Mouse (Mus musculus) hindbrain, embryonic 14.5 days (tissue): ENCODE data around the gene Desi2. TPM values are rescaled to one million over a fixed set of nuclear protein-coding genes. Genes with fewer than 3 reads are reported as not detected.
"Not testable (repeated sequence)": the region's sequence is repeated elsewhere in the genome, so short reads cannot be mapped to it uniquely, and the experiment has no call there.

Experiments
- ATAC-seq: fragments of 200-750 bp; cut with Nextera tagmentation; 2 replicates; pipeline ENCODE4 v1.8.0; 2017; ENCODE audit warnings: moderate number of reproducible peaks, mild to moderate bottlenecking, moderate TSS enrichment, moderate library complexity; ENCODE audit not compliant: low FRiP score
- DNase-seq: peaks from one replicate; pipeline ENCODE4 v3.0.0-alpha.2; 2015; ENCODE audit warnings: low spot score
- H3K27ac ChIP-seq: fragments of 300-500 bp; sonication (generic); 2 replicates; pipeline ENCODE4 v1.5.1; 2014; ENCODE audit warnings: mild to moderate bottlenecking, moderate library complexity
- H3K27me3 ChIP-seq: fragments of 300-500 bp; sonication (generic); 2 replicates; pipeline ENCODE4 v1.6.1; 2014; ENCODE audit warnings: mild to moderate bottlenecking, low read length, mixed read lengths; ENCODE audit not compliant: control insufficient read depth, insufficient read depth
- H3K36me3 ChIP-seq: fragments of 300-500 bp; sonication (generic); replicated peaks from 2 replicates; pipeline ENCODE4 v1.6.1; 2014; ENCODE audit not compliant: control insufficient read depth, insufficient read depth
- H3K4me1 ChIP-seq: fragments of 300-500 bp; sonication (generic); replicated peaks from 2 replicates; pipeline ENCODE4 v1.6.1; 2014; ENCODE audit warnings: antibody characterized with exemption, low read length, mixed read lengths; ENCODE audit not compliant: control insufficient read depth, insufficient read depth
- H3K4me2 ChIP-seq: fragments of 300-500 bp; sonication (generic); replicated peaks from 2 replicates; pipeline ENCODE4 v1.6.1; 2014; ENCODE audit warnings: mild to moderate bottlenecking, moderate library complexity
- H3K4me3 ChIP-seq: fragments of 300-500 bp; sonication (generic); replicated peaks from 2 replicates; pipeline ENCODE4 v1.5.1; 2014; ENCODE audit warnings: mild to moderate bottlenecking, low read length
- H3K9ac ChIP-seq: fragments of 300-500 bp; sonication (generic); 2 replicates; pipeline ENCODE4 v1.6.1; 2014
- H3K9me3 ChIP-seq: fragments of 300-500 bp; sonication (generic); 2 replicates; pipeline ENCODE4 v1.6.1; 2016; ENCODE audit warnings: low read length; ENCODE audit not compliant: control insufficient read depth
- WGBS: fragments of 180-500 bp; shearing (Covaris S2); extraction: QIAGEN DNeasy Blood & Tissue Kit; methylation state at CpG from one replicate; pipeline ENCODE4 v1.1.7; 2014; 5-methylcytosine and 5-hydroxymethylcytosine counted together
- polyA plus RNA-seq: library from polyadenylated mRNA; unstranded; fragments of >200 nt; fragmentation: Nextera tagmentation; extraction: Ambion mirVana; gene quantifications from 2 replicates; pipeline ENCODE4 v1.2.1, GENCODE M21; 2014

Gene Desi2
- polyA plus RNA-seq, 1 experiment from 2014 or later: 22.6 TPM

DNA sequence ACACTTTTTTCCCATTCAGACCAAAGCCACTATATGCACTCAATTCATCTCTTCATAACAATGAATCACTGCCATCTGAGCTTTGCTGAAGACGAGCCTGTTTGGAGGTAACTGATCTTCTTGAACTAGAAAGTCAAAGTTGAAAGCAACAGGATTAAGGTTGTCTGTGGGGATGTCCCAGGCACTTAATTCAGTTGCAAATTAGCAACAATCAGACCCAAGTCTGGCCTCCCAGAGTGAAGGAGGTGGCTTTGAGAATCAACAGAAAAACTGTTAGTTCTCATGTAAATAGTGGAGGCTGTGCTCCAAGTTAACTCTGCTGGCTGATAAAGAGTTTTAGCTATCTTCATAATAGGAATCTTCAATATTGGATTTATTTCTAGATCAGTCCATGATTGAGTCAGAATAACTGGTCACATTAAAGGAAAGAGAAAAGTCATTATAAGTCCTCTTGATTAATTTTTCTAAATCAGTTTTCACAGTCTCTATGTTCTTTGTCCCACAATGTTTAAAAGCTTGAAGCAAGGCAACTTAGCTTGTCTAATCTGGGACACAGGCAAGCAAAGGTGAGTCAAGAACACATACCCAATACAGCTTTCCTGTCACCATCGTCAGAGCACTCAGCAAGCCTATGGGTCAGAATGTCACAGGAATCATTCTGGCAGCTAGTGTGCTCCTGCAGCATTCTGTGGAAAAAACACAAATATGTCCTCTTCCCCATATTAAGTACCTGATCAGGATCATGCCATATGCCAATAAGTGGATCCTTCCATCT lies 96.9 kb downstream of the Desi2 start:
- no peak for ATAC-seq
- peak; percentile 16 for DNase-seq
- no peak overlapping the region for H3K4me2 ChIP-seq
- no peak overlapping the region for H3K27ac ChIP-seq
- H3K9ac ChIP-seq: no peak overlapping the region
- H3K36me3 ChIP-seq: no peaks in the 10 kb centered on the region
- no peak overlapping the region for H3K4me3 ChIP-seq
- no peaks in the 10 kb centered on the region for H3K9me3 ChIP-seq
- H3K27me3 ChIP-seq: no peaks in the 10 kb centered on the region
- no peaks in the 10 kb centered on the region for H3K4me1 ChIP-seq
- 59% methylated on average over 2 of the region's 2 CpGs for WGBS

DNA sequence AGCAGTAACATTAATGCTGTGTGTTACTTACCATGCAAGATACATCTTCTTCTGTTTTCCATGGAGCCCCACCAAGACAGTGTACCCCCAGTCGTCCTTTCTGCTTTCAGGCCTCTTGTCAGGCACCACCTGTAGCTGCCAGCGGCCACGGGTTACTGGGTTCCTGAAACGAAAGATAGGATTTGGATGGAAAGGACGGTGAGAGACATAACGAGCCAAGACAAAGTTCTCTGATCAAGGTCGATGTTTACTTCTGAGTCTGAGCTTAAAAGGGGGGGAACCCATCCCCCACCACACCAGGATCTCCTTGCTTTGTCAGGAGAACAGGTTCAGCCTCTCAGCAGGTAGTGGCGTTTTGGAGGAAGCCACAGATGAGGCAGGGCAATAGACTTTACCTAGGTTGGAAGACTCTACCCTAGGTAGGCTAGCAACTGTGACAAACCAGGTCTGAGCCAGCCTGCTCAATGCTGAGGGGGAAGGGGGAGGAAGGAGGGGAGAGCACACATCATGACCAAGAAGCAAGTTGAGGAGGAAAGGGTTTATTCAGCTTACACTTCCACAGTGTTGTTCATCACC lies 100.5 kb downstream of the Desi2 start:
- Histone ChIP-seq H3K27me3 (no peaks in the 10 kb centered on the region), H3K27ac (no peak overlapping the region), H3K4me3 (no peak overlapping the region), H3K4me1 (no peaks in the 10 kb centered on the region), H3K9ac (no peak overlapping the region), H3K36me3 (no peaks in the 10 kb centered on the region), H3K9me3 (no peaks in the 10 kb centered on the region), H3K4me2 (no peak overlapping the region)
- 65% methylated on average over 8 of the region's 8 CpGs for WGBS
- ATAC-seq (no peak), DNase-seq (no peak)

DNA sequence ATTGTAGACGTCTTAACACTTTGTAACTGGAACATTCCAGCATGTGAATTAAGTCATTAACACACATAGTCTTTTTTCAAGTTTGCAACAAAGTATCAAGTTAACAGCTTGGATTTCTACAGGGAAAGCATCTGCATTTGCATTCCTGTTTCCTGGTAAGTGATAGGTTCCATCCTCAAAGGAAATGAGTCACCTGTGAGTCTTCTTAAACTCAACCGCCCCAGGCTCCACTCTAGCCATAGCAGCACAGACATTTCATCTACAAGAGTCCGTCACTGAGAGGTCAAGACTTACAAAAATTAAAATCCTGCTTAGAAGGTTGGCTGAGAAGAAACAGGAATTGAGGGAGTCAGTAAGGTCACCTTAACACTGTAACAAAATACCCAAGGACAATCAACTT lies 104.5 kb downstream of the Desi2 start:
- Histone ChIP-seq H3K4me3 (no peak overlapping the region), H3K9ac (no peak overlapping the region), H3K27me3 (no peaks in the 10 kb centered on the region), H3K36me3 (no peaks in the 10 kb centered on the region), H3K9me3 (no peaks in the 10 kb centered on the region), H3K4me2 (no peak overlapping the region), H3K4me1 (no peaks in the 10 kb centered on the region), H3K27ac (no peak overlapping the region)
- DNase-seq (no peak), ATAC-seq (no peak)
- 92% methylated on average over 3 of the region's 3 CpGs for WGBS

DNA sequence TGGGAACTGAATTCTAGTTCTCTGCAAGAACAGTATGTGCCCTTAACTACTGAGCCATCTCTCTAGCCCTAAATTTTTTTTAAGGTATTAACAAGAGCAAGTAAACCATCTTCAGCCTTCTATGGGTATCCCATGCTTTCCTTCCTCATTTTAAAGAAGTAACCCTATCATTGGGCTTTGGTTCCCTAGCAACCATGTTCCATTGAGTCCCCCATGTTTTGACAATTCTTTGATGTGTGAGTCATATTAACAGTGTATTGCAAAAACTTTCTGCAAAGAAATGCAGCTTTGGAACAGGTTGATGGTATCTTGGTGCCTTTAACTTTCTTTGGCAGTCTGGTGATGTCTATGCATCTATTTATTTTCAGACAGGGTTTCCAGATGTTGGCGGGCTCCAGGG lies 106.8 kb downstream of the Desi2 start:
- Histone ChIP-seq H3K36me3 (no peaks in the 10 kb centered on the region), H3K27me3 (no peaks in the 10 kb centered on the region), H3K27ac (no peak overlapping the region), H3K4me1 (no peaks in the 10 kb centered on the region), H3K4me3 (no peak overlapping the region), H3K9me3 (no peaks in the 10 kb centered on the region), H3K9ac (no peak overlapping the region), H3K4me2 (no peak overlapping the region)
- no peak for DNase-seq
- whole genome bisulfite sequencing: 94% methylated on average over 1 of the region's 1 CpGs
- ATAC-seq: no peak

DNA sequence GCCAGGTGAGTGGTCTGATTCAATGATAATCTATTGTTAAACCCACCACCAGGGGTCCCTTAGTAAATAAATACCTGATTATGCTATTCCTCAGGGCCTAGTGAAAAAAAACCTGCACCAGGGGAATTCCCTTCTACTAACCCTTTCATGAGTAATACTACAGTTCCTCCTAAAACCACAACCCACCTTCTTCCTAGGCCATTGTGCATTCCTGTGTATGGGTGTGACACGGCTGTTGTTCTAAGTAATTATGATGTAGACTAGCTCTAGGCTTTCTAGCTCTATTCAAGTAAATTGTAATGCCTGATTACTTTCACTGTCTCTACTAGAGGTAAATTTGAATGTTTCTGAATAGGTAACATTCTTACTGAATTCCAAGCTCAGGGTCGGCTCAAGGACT lies 114.0 kb downstream of the Desi2 start:
- H3K36me3 ChIP-seq, H3K9me3 ChIP-seq: not testable (repeated sequence)
- WGBS: 96% methylated on average over 2 of the region's 2 CpGs

DNA sequence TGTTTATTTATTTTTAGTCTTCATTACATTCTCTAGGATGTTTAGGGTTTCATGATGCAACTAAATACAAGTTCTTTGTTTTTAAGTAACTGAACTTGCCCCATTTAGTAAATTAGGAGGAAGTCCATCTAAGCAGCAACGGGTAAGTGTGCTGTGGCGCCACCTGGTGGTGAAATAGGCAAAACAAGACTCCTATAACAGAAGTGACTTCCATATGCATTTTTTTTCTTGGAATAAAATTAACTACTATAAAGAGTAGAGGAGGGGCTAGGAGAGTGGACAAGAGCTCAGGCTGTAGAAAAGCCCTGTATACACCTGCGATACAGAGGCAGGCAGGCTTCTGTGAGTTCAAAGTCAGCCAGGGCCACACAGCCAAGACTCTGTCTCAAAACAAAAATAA lies 116.2 kb downstream of the Desi2 start:
- no peak for ATAC-seq
- WGBS: 30% methylated on average over 3 of the region's 3 CpGs
- DNase-seq: peak; percentile 79
- Histone ChIP-seq H3K27ac (no peak overlapping the region), H3K4me3 (no peak overlapping the region), H3K36me3 (no peaks in the 10 kb centered on the region), H3K4me1 (no peaks in the 10 kb centered on the region), H3K9ac (no peak overlapping the region), H3K4me2 (no peak overlapping the region), H3K27me3 (no peaks in the 10 kb centered on the region), H3K9me3 (0 out of 2 replicates have a peak, but pooled peaks cover 3% of the 10 kb centered on the region)

More for the DNA sequence above, 114.0 kb downstream of the Desi2 start:
- not testable (repeated sequence) for H3K4me3 ChIP-seq, H3K4me2 ChIP-seq, ATAC-seq, H3K27ac ChIP-seq, DNase-seq, H3K9ac ChIP-seq, H3K27me3 ChIP-seq, H3K4me1 ChIP-seq

Other genes with a start within 250 kb of the Desi2 start
- gene Catspere2, start 204.0 kb upstream of the Desi2 start, polyA plus RNA-seq: 0.29 and 0.56 TPM in 2 replicates
- 102 and 134 TPM in 2 replicates for gene Cox20, start 131.7 kb downstream of the Desi2 start, polyA plus RNA-seq
- gene Hnrnpu, start 150.4 kb downstream of the Desi2 start, polyA plus RNA-seq: 313 and 339 TPM in 2 replicates
- gene Efcab2, start 218.7 kb downstream of the Desi2 start, polyA plus RNA-seq: 8.8 and 11.2 TPM in 2 replicates